Mouse (Mus musculus) left cerebral cortex, postnatal 14 days (tissue): ENCODE data around the gene Slc35c2. TPM values are rescaled to one million over a fixed set of nuclear protein-coding genes. Genes with fewer than 3 reads are reported as not detected.

ENCODE experiments used
- DNase-seq, 2 experiments: peaks; one replicate each; pipeline ENCODE4 v3.0.0; 2021 to 2022; ENCODE audit warnings: low spot score in 2 of 2, mixed read lengths in 1 of 2
- intact Hi-C: fragments of 180-260 bp; cut with DNase I; formaldehyde crosslinking; loops from one replicate; pipeline ENCODE4 v1.15.1; 2025
- long read RNA-seq, 2 experiments: library from polyadenylated mRNA; stranded (forward); transcript quantifications; one replicate each; pipeline ENCODE4 v2.0.0; 2021
- total RNA-seq, 2 experiments: library from RNA; stranded (reverse); gene quantifications; 2 replicates each; pipeline ENCODE4 v1.2.3; 2021

The Slc35c2 gene
- 10 to 100 TPM; 52.1 to 55.1 TPM for total RNA-seq
- long read RNA-seq, experiment 1, transcript Slc35c2-204 (10 exons, 2,008 nt): major isoform, 17 of 53 reads
- long read RNA-seq, experiment 1, partial matches to known transcripts: 12 of 53 reads
- long read RNA-seq, experiment 1, other reads (novel, unspliced or antisense): 22 of 53 reads
- long read RNA-seq, experiment 2, transcript Slc35c2-204 (10 exons, 2,008 nt): major isoform, 20 of 51 reads
- long read RNA-seq, experiment 2, partial matches to known transcripts: 15 of 51 reads
- long read RNA-seq, experiment 2, other reads (novel, unspliced or antisense): 15 of 51 reads

GRCm38 (mm10) chr2:165287202-165287984 is at the start of gene Slc35c2:
Gene Slc35c2, minus strand, starts transcription at chr2:165287869.
- intact Hi-C loops: loop anchor here (5.0 to 10.0 kb wide), 3 partner anchors 40 to 323 kb away; partner anchors contain the start of genes Elmo2 and Slc12a5
- DNase-seq: peak; percentile 94 to 95

- DNase-seq: no peak
These were observed 49.5 kb upstream of the Slc35c2 start for GRCm38 (mm10) chr2:165337191-165337590.

GRCm38 (mm10) chr2:165332610-165333210 is 45.0 kb upstream of the Slc35c2 start:
- no peak for DNase-seq
- intact Hi-C loops: no loop called here

More at GRCm38 (mm10) chr2:165337191-165337590, 49.5 kb upstream of the Slc35c2 start:
- intact Hi-C loops: no loop called here

- DNase-seq: no peak
- intact Hi-C loops: loop anchor here (5.0 kb wide), 1 partner anchor 42 kb away; the partner anchor contains the start of gene Slc35c2
These were observed 42.0 kb upstream of the Slc35c2 start for GRCm38 (mm10) chr2:165329703-165330102.

GRCm38 (mm10) chr2:165328746-165329145 is 41.1 kb upstream of the Slc35c2 start:
- no peak for DNase-seq
- intact Hi-C loops: loop anchor here (5.0 kb wide), 1 partner anchor 41 kb away; the partner anchor contains the start of gene Slc35c2

- intact Hi-C loops: loop anchor here (5.0 kb wide), 1 partner anchor 40 kb away; the partner anchor contains the start of gene Slc35c2
- peak in 1 of 2 experiments; percentile 67 for DNase-seq
These were observed 39.7 kb upstream of the Slc35c2 start for GRCm38 (mm10) chr2:165327386-165327785.

GRCm38 (mm10) chr2:165326304-165327190 is 38.9 kb upstream of the Slc35c2 start, which contains the start of gene Elmo2:
Gene Elmo2, minus strand, starts transcription at chr2:165326479.
- intact Hi-C loops: loop anchor here (5.0 kb wide), 1 partner anchor 39 kb away; the partner anchor contains the start of gene Slc35c2

GRCm38 (mm10) chr2:165325521-165326303 is 38.0 kb upstream of the Slc35c2 start:
- DNase-seq: no peak
- intact Hi-C loops: loop anchor here (5.0 kb wide), 1 partner anchor 38 kb away; the partner anchor contains the start of gene Slc35c2

More at GRCm38 (mm10) chr2:165326304-165327190, 38.9 kb upstream of the Slc35c2 start, which contains the start of gene Elmo2:
- DNase-seq: peak; percentile 99

GRCm38 (mm10) chr2:165323928-165324327 is 36.3 kb upstream of the Slc35c2 start:
- no peak for DNase-seq
- intact Hi-C loops: no loop called here

- intact Hi-C loops: no loop called here
- peak in 1 of 2 experiments; percentile 54 for DNase-seq
These were observed 35.8 kb upstream of the Slc35c2 start for GRCm38 (mm10) chr2:165323484-165323883.

GRCm38 (mm10) chr2:165321981-165322735 is 34.5 kb upstream of the Slc35c2 start:
- intact Hi-C loops: no loop called here

GRCm38 (mm10) chr2:165321381-165321888 is 33.8 kb upstream of the Slc35c2 start:
- intact Hi-C loops: no loop called here
- peak; percentile 43 to 49 for DNase-seq

More at GRCm38 (mm10) chr2:165321981-165322735, 34.5 kb upstream of the Slc35c2 start:
- no peak for DNase-seq

GRCm38 (mm10) chr2:165320531-165321150 is 33.0 kb upstream of the Slc35c2 start:
- DNase-seq: peak; percentile 39 to 52
- intact Hi-C loops: no loop called here

- intact Hi-C loops: no loop called here
- DNase-seq: no peak
These were observed 31.8 kb upstream of the Slc35c2 start for GRCm38 (mm10) chr2:165319503-165319902.

- no peak for DNase-seq
- intact Hi-C loops: no loop called here
These were observed 31.3 kb upstream of the Slc35c2 start for GRCm38 (mm10) chr2:165318941-165319340.

- peak in 1 of 2 experiments; percentile 52 for DNase-seq
- intact Hi-C loops: no loop called here
These were observed 30.1 kb upstream of the Slc35c2 start for GRCm38 (mm10) chr2:165317621-165318263.
